Mouse (Mus musculus) cortical plate, adult 2 months (tissue): ENCODE measurements around the gene Zfp536. TPM values are rescaled to one million over a fixed set of nuclear protein-coding genes. Genes with fewer than 3 reads are reported as not detected.

Experiments used
- H3K27ac ChIP-seq: fragments of 200-500 bp; 2 replicates; pipeline ENCODE4 v1.5.1; 2012; ENCODE audit warnings: low read length, control low read depth, inconsistent platforms; ENCODE audit not compliant: insufficient read depth
- H3K4me1 ChIP-seq: fragments of 200-500 bp; 2 replicates; pipeline ENCODE4 v1.6.1; 2011; ENCODE audit warnings: low read length; ENCODE audit not compliant: control insufficient read depth, insufficient read depth
- H3K4me3 ChIP-seq: fragments of 200-500 bp; 2 replicates; pipeline ENCODE4 v1.5.1; 2011; ENCODE audit warnings: mild to moderate bottlenecking, low read length, control low read depth; ENCODE audit not compliant: insufficient read depth
- CTCF ChIP-seq: fragments of 200-500 bp; IDR thresholded peaks from 2 replicates; pipeline ENCODE4 v1.5.1; 2011; ENCODE audit warnings: mild to moderate bottlenecking, control low read depth, low read length; ENCODE audit not compliant: insufficient read depth; ENCODE audit errors: extremely low read depth
- POLR2A ChIP-seq: fragments of 200-500 bp; IDR thresholded peaks from 2 replicates; pipeline ENCODE4 v1.6.1; 2011; ENCODE audit warnings: mild to moderate bottlenecking, low read length, control low read depth; ENCODE audit not compliant: insufficient read depth; ENCODE audit errors: extremely low read depth
- polyA plus RNA-seq: library from polyadenylated mRNA; depleted of rRNA; stranded (reverse); fragments of >200 nt; gene quantifications from 2 replicates; pipeline ENCODE4 v1.2.3, GENCODE M21; 2012

The Zfp536 gene
- polyA plus RNA-seq, 1 experiment, result 16.5 TPM

GRCm38 (mm10) chr7:37768310-37768940, 5.0 kb downstream of the Zfp536 start:
- no peaks in the 10 kb centered on the region for H3K4me1 ChIP-seq
- peak overlapping the region; percentile 46 for H3K4me3 ChIP-seq
- H3K27ac ChIP-seq, result peak overlapping the region; percentile 70
- TF ChIP-seq POLR2A, result no peak
- no peak for TF ChIP-seq CTCF

GRCm38 (mm10) chr7:37758886-37759285, 14.6 kb downstream of the Zfp536 start:
- H3K27ac ChIP-seq, result no peak overlapping the region
- TF ChIP-seq CTCF, result no peak
- no peak for TF ChIP-seq POLR2A
- H3K4me3 ChIP-seq, result no peak overlapping the region
- no peaks in the 10 kb centered on the region for H3K4me1 ChIP-seq

GRCm38 (mm10) chr7:37753024-37753423, 20.4 kb downstream of the Zfp536 start:
- Histone ChIP-seq H3K4me3 (no peak overlapping the region), H3K4me1 (no peaks in the 10 kb centered on the region), H3K27ac (0 out of 2 replicates have a peak overlapping the region, but pooled peaks have one; percentile 21)
- no peak for TF ChIP-seq CTCF
- TF ChIP-seq POLR2A, result no peak

- Histone ChIP-seq H3K27ac (peak overlapping the region; percentile 34; the same call in 1 of the 2 replicates), H3K4me1 (no peaks in the 10 kb centered on the region), H3K4me3 (no peak overlapping the region)
- TF ChIP-seq CTCF (no peak), POLR2A (no peak)
These were observed 27.2 kb downstream of the Zfp536 start for GRCm38 (mm10) chr7:37746133-37746761.

GRCm38 (mm10) chr7:37743350-37743749, 30.1 kb downstream of the Zfp536 start:
- Histone ChIP-seq H3K27ac (no peak overlapping the region), H3K4me3 (no peak overlapping the region), H3K4me1 (no peaks in the 10 kb centered on the region)
- no peak for TF ChIP-seq CTCF
- TF ChIP-seq POLR2A, result no peak

GRCm38 (mm10) chr7:37737191-37737590, 36.2 kb downstream of the Zfp536 start:
- no peak for TF ChIP-seq POLR2A
- H3K4me1 ChIP-seq, result no peaks in the 10 kb centered on the region
- no peak overlapping the region for H3K4me3 ChIP-seq
- H3K27ac ChIP-seq, result no peak overlapping the region

GRCm38 (mm10) chr7:37736413-37736720, 37.1 kb downstream of the Zfp536 start:
- TF ChIP-seq CTCF (no peak), POLR2A (no peak)
- H3K27ac ChIP-seq, result no peak overlapping the region

GRCm38 (mm10) chr7:37735707-37736412, 37.6 kb downstream of the Zfp536 start:
- TF ChIP-seq CTCF (no peak), POLR2A (no peak)
- Histone ChIP-seq H3K4me1 (no peaks in the 10 kb centered on the region), H3K4me3 (no peak overlapping the region), H3K27ac (no peak overlapping the region)

More at GRCm38 (mm10) chr7:37736413-37736720, 37.1 kb downstream of the Zfp536 start:
- Histone ChIP-seq H3K4me3 (no peak overlapping the region), H3K4me1 (no peaks in the 10 kb centered on the region)

- Histone ChIP-seq H3K27ac (no peak overlapping the region), H3K4me3 (no peak overlapping the region), H3K4me1 (no peaks in the 10 kb centered on the region)
- TF ChIP-seq POLR2A, result no peak
- TF ChIP-seq CTCF, result no peak
These were observed 38.3 kb downstream of the Zfp536 start for GRCm38 (mm10) chr7:37735101-37735500.

- no peaks in the 10 kb centered on the region for H3K4me1 ChIP-seq
- no peak overlapping the region for H3K4me3 ChIP-seq
- no peak for TF ChIP-seq POLR2A
- TF ChIP-seq CTCF, result no peak
- H3K27ac ChIP-seq, result no peak overlapping the region
These were observed 38.9 kb downstream of the Zfp536 start for GRCm38 (mm10) chr7:37734576-37734975.
